Mouse (Mus musculus) spleen, adult 12 weeks (tissue): ENCODE results near the gene Dcbld2.
A peak's percentile ranks its signal among the peaks of the same experiment; 100 is the strongest.

Experiments
- DNase-seq: peaks from one replicate; pipeline ENCODE4 v3.0.0; 2022; ENCODE audit warnings: low spot score

The Dcbld2 gene

DNA sequence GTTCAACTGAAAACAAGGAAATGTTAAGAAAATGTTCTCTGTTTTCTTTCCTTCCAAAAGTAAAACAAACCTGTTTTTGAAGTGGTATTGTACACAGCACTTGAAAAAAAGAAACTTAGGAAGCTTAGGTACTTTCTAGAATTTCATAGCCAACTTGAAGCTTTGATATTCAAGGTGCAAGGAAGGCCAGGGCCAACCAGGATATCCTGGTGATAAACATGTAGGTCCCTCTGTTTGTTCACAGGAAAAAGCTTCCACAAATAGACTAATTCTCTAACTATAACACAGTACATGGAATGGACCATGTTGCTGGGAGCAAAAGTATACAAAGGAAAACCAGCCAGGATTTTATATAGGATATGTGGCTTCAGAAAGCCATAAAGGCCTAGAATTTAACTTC is 88.5 kb downstream of the Dcbld2 start:
- no peak for DNase-seq

DNA sequence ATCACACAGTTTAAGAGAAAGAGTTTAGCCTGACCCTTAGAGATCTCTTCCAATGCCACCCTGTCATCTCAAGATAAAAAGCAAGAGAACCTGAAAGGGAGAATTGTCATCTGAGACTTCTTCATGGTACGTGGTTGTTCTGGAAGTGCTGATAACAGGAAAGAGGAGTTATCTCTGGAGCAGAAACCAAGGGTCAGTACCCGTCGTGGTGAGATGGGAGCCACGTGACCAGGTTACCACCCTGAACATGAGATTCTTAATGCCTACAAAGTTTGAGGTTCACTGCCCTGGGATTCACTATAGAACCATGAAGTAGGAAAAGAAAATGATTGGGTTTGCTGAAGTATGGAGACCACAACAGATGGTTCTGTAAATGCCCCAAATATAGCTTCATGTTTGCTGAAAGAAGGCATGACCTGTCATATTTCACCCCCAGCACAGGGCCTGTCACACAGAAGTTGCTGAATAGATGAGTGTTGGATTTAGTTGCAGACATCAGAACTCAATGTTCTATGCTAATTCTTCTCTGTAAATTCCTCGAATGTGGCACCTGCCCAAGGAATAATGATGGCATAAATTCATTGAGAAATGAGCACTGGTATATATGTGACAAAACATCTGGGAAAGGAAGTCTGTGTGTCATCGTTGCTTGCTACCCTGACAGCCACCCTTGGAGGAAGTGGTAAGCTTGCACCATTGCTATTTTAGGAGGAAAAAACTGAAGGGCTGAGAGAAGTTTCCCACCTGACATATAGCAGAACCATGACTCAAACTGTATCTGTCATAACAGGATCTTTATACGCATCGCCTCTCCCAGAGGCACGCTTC is 89.9 kb downstream of the Dcbld2 start:
- DNase-seq, result peak; percentile 59

DNA sequence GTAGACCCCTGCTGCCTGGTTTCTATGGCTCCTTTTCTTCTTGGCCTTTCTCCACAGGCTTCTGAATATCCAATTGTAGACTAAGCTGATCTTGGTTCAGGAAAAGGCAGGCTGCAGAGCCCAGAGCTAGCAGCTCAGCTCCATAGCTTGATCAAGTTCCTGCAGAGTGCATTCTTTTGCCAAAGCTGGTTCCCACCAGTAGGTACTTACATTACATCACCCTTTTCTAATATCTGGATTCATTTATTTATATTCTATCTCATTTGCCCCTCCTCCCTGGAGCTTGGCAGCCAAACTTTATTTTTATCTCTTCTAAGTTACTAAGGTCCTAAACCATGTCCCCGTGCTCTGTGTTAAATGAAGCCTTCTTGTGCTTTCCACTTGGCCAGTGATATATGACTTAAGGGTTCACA is 90.9 kb downstream of the Dcbld2 start:
- no peak for DNase-seq

DNA sequence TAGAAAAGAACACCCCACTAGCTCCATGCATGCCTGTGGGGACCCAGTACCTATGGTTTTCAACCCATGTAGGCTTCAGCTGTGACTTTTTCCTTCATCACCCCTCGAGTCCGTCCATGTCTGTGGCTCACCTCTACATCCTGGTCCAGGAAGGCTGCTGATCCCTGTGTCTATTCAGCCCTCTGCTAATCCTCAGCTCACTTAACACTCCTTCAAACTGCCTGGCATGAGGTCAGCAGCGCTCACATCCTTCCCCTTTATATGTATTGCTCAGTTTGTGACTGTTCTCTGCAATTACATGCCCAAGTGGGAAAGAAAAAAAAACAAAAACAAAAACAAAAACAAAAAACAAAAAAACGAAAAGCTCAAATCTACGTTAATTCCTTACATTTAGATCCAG is 91.4 kb downstream of the Dcbld2 start:
- DNase-seq, result no peak

DNA sequence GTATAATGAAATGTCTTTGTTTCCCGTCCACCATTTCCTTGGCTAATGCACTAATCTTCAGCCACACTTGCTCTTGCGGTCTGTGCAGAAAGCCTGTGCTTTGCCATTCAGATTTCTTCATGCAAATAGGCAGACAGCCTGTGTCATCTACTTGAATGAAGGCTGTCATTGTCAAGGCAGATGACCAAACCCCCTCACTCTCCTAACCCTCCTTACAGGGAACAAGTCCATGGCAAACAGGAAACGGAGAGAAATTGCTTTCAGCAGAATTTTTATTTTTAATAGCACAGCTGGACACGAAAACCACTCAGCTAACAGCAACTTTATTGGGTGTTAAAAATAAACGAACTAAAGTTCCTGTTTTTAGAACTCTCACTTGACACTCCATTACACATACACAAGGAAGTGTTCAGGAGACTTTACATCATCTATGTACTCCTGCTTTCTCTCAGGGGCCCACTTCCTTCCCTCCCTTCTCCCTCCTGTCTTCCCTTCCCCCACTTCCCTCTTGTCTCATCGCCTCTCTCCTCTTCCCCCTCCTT is 93.6 kb downstream of the Dcbld2 start:
- DNase-seq, result peak; percentile 39

DNA sequence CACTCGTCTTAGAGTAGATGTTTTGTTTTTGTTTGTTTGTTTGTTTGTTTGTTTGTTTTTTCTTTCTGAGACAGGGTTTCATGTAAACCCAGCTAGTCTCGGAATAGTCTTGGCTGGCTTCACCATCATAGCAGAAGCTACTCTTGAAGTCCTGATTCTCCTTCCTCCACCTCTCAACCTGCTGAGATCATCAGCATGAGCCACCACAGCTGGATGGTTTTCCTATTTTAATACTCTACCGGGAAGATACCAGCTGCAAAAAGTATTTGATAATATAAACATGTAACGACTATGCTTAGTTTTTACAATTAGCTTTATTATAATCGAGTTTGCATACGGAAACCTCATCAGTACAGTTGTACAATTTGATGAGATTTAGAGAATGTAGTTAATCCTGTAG is 94.3 kb downstream of the Dcbld2 start:
- no peak for DNase-seq

DNA sequence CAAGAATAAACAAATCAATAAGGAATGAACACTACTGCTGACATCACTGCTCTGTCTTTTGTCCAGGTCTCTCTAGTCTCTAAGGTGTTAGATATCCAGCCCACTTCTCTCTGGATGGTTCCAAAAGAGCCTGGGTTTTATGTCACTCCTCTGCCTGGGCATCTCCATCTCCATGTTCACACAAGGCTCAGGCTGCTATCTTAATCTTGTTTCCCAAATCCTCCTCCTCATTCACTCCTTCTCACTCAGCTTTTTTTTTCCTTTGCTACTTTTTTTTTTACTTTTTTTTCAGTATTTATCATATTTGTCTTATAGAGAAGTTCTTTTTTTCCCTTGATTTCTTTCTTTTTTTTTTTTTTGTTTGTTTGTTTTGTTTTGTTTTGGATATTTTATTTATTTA is 96.7 kb downstream of the Dcbld2 start:
- DNase-seq, result no peak

DNA sequence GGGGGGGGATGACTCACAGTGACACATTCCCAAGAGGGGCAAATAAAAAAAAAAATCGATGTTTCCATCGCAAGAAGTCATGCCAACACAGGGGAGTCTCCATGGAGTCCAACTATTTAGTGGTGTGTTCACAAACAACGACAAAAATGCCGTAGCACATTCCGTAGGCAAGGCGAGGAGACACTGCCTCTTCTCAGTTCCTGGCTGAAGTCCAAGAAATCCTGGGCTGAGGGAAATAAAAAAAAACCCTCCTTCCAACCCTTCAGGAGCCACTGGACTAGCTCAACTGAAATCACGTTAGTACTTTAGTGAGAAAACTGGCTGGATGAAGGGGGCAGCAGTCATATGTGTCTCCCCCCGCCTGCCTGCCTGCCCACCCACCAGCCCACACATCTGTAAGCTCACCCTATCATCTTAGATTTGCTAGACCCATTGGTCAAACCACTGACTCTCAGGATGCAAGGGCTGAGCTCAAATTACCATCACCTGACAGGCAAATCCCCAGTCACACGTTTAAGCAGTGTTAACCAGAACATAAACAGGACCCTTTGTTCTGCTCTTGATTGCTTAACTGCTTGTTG is 104.0 kb downstream of the Dcbld2 start:
- DNase-seq, result no peak

DNA sequence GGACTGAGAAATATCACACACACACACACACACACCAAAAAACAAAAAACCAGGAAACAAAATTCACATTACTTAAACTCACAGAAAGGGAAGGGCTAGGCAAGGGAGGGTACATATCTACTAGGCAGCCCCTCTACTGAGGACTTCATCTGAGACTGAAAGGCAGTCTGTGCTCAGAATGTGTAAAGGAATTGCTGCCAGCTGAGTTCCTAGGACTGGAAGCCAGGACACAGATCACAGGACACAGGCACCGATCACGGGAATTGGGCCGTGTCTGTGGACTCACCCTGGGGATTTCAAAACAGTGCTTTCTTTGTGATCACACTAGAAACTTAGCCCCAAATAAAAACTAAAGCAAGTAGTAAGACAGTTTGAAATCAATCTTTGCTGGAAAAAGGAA is 104.6 kb downstream of the Dcbld2 start:
- DNase-seq, result no peak

DNA sequence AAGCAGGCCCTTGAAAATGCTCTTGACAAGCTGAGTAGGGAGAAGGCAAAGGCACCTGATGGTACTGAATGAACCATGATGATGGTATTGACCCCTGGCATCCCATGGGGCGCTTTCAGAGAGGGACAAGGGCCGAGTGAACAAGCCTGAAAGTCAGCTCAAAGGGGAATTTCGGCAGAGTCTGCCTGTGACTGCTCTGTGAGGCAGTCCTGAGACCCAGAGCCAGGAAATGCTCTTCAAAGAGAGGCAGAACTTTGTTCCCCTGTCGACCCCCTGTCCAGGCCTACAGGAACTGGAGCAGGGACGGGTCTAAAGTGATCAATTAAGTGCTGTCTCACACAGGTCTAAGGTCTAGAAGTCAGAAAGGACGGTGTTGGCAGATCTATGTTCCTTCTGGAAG is 105.5 kb downstream of the Dcbld2 start:
- DNase-seq, result no peak

DNA sequence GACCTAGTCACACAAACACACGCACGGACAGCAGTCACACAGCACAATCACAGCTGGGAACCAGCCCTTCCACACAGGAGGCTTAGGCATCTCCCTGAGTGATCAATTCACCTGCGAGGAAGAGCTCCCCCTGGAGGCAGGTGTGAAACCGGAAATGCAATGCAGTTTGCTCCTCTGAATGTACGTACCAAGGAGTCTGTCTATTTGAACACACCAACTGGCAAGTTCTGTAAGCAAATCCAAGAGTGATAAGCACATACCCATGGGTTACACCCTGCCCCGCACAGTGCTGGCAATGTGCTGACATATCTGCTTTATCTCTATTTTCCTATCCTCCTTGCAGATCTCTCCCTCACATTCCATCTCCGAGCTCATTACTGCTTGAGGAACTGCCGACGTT is 106.3 kb downstream of the Dcbld2 start:
- peak; percentile 70 for DNase-seq

DNA sequence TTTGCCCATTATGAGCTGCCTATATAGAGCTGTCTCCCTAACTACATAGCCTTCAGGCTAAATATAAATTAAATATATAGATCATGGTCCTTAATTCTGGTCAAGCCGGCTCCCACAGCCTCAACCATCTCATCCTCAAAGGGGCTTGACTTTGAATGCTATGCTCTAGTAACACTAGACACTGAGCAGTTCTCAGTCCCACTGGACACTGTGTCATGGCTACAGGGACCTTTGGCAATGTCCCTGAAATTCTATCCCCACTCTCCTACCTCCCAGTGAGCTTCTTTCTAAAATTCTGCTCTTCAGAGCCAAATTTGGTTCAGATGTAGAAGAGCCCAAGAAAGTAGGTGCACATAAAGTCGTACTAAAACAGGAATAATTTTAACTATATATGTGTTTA is 107.9 kb downstream of the Dcbld2 start:
- DNase-seq, result no peak

DNA sequence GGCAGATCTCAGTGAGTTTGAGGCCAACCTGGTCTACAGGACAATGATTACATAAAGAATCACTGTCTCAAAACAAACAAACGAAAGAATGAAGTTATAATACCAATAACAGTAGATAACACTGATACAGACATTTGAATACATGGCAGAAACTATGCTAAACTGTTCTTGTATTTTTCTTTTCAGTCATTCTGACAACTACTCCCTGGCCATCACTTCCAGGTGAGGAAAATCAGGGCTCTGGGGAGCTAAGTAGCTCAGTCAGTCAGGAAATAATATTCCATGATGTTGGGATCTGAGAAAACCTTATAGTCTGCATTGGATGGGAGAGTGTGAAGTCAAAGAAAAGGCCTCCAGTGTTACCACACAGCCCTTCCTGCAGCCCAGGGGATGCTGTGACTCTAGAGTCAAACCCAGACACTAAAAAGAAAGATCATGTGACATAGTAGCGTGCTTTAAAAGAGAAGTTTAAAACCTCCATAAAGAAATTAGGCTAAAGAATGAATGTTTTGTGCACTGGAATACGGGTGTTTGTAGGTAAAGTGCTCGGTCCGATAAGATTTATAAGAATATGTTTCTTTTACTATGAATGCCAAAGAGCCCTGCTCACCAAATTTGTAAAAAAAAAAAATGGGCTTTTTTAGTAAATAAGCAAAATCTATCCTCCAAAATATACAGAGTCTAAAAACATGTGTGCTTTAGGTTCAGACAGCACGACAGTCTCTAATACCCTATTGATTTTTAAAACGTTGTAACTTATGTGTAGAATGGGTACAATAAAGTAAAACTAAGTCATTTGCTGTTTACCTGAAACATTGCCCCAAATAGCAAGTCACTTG is 108.9 kb downstream of the Dcbld2 start:
- DNase-seq, result no peak
